Mouse (Mus musculus): ENCODE data around the gene Fan1.

GRCm38 (mm10) chr7:64354206-64354605, 19.7 kb downstream of the Fan1 start:
- no peak for TF ChIP-seq CTCF (IDR thresholded peaks at IDR 0.05; ENCODE audit: low read depth)
- TF ChIP-seq EP300 (optimal IDR thresholded peaks at IDR 0.05) = no peak
